Mouse (Mus musculus): ENCODE measurements around the gene Hmg20b. TPM values are rescaled to one million over a fixed set of nuclear protein-coding genes. Genes with fewer than 3 reads are reported as not detected.

The Hmg20b gene
- polyA plus RNA-seq, 1 experiment from 2014 or later, result 130 TPM

DNA sequence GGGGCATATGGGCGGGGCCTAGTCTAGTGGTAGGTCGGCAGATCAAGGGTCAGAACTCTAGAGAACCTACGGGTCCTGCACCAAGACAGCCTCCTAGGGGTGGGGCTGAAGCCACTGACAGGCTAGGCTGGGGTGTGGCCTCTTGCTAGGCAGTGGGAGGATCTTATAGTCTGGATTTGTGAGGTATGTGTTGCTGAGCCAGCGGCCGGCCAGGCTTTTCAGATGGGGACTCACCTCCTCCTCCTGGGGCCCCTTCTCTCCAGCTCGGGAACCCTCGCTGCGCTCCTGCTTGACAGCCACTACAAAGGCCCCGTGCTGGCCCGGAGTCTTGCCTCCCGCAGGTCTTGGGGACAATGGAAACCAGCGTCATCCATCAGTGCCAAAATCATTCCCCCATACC, 1.1 kb downstream of the Hmg20b start:
- Histone ChIP-seq H3K27me3 (peaks cover 29% of the 10 kb centered on the region), H3K4me2 (replicated peaks) (peak overlapping the region; percentile 90), H3K9ac (peak overlapping the region; percentile 91), H3K4me3 (peak overlapping the region; percentile 94), H3K36me3 (peaks cover 22% of the 10 kb centered on the region), H3K27ac (peak overlapping the region; percentile 54; the same call in 1 of the 2 replicates), H3K4me1 (peaks cover 24% of the 10 kb centered on the region), H3K9me3 (no peaks in the 10 kb centered on the region)
- no peak for ATAC-seq (ENCODE audit: insufficient number of reproducible peaks, insufficient read depth, low FRiP score, low TSS enrichment)
- WGBS, result 4% methylated on average over 11 of the region's 12 CpGs

DNA sequence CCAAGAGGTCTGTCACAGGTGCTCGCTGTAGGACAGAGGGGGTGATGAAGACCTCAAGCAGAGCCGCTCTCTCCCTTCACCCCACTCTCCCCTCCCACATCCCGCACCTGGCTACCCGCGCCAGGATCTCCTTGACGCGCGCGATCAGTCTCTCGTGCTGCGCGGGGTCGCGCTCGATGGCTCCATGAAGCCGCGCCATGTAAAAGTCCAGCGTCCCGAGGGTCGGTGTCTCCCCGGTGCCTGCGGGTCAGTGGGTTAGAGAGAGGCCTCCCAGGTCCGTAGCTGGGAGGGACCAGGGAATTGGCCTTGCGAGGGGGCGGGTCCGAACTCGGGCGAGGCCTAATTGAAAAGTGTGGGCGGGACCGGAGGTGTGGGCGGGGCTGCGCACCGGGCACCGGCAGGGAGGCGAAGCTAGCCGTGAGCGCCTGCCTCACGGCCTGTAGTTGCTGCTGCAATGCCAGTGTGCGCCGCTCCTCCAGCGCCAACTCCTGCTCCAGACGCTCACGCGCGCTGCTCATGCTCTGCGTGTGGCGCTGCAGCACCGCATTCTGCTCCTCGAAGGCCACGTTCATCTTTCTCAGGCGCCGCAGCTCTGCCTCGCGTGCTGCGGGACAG, 3.7 kb downstream of the Hmg20b start:
- H3K9me3 ChIP-seq, result no peaks in the 10 kb centered on the region
- no peak for ATAC-seq (ENCODE audit: insufficient number of reproducible peaks, insufficient read depth, low FRiP score, low TSS enrichment)
- peak overlapping the region; percentile 28; the same call in 1 of the 2 replicates for H3K9ac ChIP-seq
- WGBS, result 9% methylated on average over 55 of the region's 55 CpGs
- peak overlapping the region; percentile 20 for H3K4me3 ChIP-seq
- H3K4me2 ChIP-seq (replicated peaks), result peak overlapping the region; percentile 52
- H3K4me1 ChIP-seq, result peaks cover 27% of the 10 kb centered on the region
- peaks cover 22% of the 10 kb centered on the region for H3K36me3 ChIP-seq
- H3K27me3 ChIP-seq, result peaks cover 54% of the 10 kb centered on the region
- no peak overlapping the region for H3K27ac ChIP-seq

DNA sequence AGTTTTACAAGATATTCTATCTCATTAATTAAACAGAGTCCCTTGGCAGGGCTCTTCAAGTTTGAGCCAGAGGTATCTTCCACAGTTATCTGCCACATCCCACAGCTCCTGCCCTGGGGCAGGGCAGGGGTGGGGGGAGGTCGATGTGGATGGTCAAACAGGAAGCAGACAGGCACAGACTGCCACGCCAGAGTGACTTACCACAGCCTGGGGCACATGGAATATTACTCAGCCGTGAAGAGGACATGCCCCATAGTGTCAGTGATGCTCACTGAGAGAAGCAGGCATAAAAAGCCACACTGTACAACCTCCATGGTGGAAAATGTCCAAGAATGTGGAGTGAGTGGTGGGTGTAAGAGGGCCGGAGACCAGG, 5.1 kb downstream of the Hmg20b start:
- Histone ChIP-seq H3K9me3 (no peaks in the 10 kb centered on the region), H3K4me2 (replicated peaks) (no peak overlapping the region), H3K4me3 (no peak overlapping the region), H3K9ac (no peak overlapping the region), H3K4me1 (peaks cover 27% of the 10 kb centered on the region), H3K27me3 (peaks cover 67% of the 10 kb centered on the region), H3K27ac (no peak overlapping the region), H3K36me3 (peaks cover 22% of the 10 kb centered on the region)
- no peak for ATAC-seq (ENCODE audit: insufficient number of reproducible peaks, insufficient read depth, low FRiP score, low TSS enrichment)
- 77% methylated on average over 4 of the region's 4 CpGs for WGBS

DNA sequence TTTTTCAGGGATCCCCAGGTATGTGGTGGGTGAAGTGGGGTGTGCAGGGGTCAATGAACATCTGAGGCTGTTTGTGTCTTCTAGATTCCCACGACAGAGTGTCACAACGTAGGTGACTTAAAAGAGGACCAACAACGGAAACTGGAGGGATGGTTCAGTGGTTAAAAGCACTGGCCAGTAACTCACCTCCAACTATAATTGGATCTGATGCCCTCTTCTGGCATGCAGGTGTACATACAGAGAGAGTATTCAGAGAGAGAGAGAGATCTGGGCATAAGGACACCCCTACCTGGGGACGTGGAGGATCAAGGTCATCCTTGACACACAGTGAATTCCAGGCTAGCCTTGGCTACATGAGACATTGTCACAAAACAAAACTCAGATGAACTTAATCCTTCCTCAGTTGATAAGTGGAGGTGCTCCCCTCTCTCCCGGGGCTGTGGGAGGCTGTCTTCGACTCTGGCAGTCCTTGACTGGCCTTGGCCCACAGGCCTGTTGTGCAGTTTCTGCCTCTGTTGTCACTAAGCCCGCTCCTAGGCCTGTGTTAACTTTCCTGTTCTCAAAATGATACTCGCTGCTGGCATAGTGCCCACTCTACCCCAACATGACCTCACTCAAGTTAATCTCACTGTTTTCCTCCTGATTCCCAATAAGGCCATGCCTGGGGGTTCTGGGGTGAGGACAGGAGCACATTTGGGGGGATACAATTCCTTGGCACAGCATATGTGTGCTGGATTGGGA, 5.7 kb downstream of the Hmg20b start:
- ATAC-seq (ENCODE audit: insufficient number of reproducible peaks, insufficient read depth, low FRiP score, low TSS enrichment), result no peak
- H3K27ac ChIP-seq, result no peak overlapping the region
- peaks cover 68% of the 10 kb centered on the region for H3K27me3 ChIP-seq
- peaks cover 25% of the 10 kb centered on the region for H3K4me1 ChIP-seq
- no peak overlapping the region for H3K4me3 ChIP-seq
- no peak overlapping the region for H3K4me2 ChIP-seq (replicated peaks)
- 54% methylated on average over 8 of the region's 8 CpGs for WGBS
- no peaks in the 10 kb centered on the region for H3K9me3 ChIP-seq
- no peak overlapping the region for H3K9ac ChIP-seq
- peaks cover 22% of the 10 kb centered on the region for H3K36me3 ChIP-seq

DNA sequence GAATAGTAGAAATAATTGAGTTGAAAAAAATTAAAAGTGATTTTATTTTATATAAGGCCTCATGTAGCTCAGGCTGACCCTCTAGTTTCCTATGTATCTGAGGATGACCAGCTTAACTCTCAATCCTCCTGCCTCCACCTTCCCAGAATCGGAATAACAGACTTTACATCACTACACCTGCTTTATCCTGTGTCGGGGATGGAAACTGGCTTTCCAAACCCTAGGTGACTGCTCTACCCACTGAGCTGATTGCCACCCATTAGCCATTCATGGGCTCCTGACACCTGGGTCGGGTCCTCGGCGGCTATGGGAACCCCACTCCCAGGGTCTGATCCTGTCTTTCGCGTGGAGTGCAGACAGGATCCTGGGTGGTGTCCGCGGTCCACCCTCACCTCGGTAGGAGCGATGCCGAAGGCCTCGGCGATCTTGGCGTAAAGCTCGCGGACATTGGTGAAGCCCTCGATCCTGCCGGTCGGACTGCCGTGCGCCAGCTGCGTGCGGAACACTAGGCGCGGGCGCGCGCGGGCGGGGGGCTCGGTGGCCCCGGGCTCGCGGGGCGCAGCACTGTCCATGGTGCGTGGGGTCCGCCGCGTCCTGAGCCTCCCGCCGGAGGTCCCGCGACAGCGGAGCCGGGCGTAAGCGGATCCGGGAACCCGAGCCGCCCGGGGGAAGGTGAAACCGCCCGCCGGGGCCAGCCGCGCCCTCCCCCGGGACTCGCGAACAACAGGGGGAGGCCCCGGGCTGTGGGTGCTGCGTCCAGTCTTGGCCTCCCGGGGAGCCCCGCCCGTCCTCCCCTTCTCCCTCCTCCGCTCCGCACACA, 7.4 kb downstream of the Hmg20b start, which contains the start of gene Gipc3:
Gipc3 (minus strand) TSS at position 581 of the 820 bp plus-strand sequence.
- Histone ChIP-seq H3K9ac (peak within 1 kb of the TSS; percentile 47), H3K27ac (no peak within 1 kb of the TSS), H3K27me3 (peaks cover 73% of the 10 kb centered on the region), H3K9me3 (no peaks in the 10 kb centered on the region), H3K4me2 (replicated peaks) (peak within 1 kb of the TSS; percentile 59), H3K4me1 (peaks cover 15% of the 10 kb centered on the region), H3K36me3 (peaks cover 13% of the 10 kb centered on the region), H3K4me3 (peak within 1 kb of the TSS; percentile 37)
- no peak for ATAC-seq (ENCODE audit: insufficient number of reproducible peaks, insufficient read depth, low FRiP score, low TSS enrichment)
- WGBS, result 7% methylated on average over 55 of the region's 67 CpGs

DNA sequence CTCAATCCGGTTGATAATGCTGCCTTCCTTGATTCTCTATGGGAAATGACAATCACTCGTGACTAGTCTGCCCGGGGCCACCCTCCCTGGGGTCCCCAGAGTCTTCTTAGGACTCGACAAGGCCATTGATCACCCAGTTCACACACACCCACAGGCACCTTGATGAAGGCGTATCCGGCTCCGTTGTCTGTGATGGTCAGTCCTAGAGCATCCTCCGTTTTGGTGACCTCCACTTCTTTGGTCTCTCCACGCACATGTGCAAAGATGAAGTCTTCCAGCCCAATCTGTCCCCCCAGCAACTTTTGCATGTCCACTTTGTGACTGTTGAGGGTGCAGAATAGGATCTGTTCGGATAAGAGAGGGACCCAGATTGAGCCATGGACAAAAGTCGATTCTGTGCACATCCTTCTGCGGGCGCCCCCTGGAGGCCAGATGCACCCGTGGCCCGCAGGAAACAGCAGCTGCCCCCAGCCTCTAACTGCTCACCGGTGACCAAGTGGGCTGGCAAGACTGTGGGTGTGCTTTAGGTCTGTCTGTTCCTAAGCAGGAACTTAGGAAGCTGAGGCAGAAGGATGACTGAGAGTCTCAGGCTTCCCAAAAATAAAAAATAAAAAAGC, 8.8 kb downstream of the Hmg20b start:
- no peak overlapping the region for H3K4me3 ChIP-seq
- H3K9me3 ChIP-seq, result no peaks in the 10 kb centered on the region
- no peak overlapping the region for H3K9ac ChIP-seq
- WGBS, result 29% methylated on average over 16 of the region's 16 CpGs
- no peak overlapping the region for H3K27ac ChIP-seq
- peaks cover 73% of the 10 kb centered on the region for H3K27me3 ChIP-seq
- H3K36me3 ChIP-seq, result peaks cover 7% of the 10 kb centered on the region; the same call in 1 of the 2 replicates
- H3K4me2 ChIP-seq (replicated peaks), result no peak overlapping the region
- ATAC-seq (ENCODE audit: insufficient number of reproducible peaks, insufficient read depth, low FRiP score, low TSS enrichment), result no peak
- H3K4me1 ChIP-seq, result peaks cover 5% of the 10 kb centered on the region

DNA sequence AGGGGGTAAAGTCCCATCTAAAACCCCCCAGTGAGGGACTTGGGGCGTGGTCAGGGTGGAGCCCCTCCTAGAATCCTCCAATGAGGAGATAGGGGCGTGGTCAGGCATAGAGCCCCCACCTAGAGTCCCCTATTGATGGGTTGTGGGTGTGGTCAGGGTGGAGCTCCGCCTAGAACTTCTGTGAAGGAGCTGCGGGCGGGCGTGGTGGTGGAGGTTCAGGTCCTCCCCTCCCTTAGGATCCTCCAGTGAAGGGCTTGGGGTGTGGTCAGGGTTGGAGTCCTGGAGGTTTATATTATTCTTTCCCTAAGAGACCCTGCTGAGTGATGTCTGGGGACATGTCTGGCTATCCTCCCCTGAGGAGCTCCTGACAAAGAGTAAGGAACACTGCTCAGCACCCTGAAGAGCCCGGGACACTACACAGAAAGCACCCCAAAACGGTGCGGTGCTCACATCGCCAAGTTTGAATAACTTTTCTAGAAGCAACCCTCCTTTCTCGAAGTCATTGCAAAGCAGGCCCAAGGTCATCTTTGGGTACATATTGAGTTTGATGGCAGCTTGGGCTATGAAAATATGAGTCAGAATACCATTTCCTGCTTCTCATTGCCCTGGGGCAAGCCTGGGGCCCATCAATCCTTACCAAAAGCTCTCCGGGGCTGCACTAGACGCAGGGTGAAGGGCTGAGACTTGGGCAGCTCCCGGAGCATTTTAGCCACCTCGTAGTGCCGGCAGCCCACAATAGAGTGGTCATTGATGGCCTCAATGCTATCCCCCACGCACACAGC, 9.5 kb downstream of the Hmg20b start:
- WGBS, result 35% methylated on average over 17 of the region's 17 CpGs
- Histone ChIP-seq H3K27ac (no peak overlapping the region), H3K4me1 (peaks cover 9% of the 10 kb centered on the region; the same call in 1 of the 2 replicates), H3K27me3 (peaks cover 71% of the 10 kb centered on the region), H3K9ac (no peak overlapping the region), H3K4me2 (replicated peaks) (no peak overlapping the region), H3K36me3 (peaks cover 7% of the 10 kb centered on the region; the same call in 1 of the 2 replicates), H3K9me3 (no peaks in the 10 kb centered on the region), H3K4me3 (no peak overlapping the region)
- ATAC-seq (ENCODE audit: insufficient number of reproducible peaks, insufficient read depth, low FRiP score, low TSS enrichment), result no peak

DNA sequence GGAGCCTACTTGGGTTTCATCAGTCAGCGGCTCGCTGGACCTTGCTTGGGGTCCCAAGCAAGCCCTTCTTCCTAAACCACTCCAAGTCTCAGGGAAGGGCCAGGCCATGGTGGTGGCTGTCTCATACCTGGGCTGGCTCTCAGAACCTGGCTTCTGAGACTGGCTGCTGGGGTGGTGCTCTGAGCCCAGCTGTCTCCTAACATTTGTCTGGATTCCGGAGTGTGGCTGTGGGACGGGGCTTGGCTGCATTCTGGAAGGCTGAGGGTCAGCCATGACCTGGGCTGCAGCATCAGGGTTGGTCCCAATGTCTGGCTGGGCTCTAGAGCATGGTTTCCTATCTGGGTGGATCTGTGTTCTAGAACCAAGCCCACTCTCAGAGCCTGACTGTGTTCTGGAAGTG, 13.7 kb downstream of the Hmg20b start:
- ATAC-seq (ENCODE audit: insufficient number of reproducible peaks, insufficient read depth, low FRiP score, low TSS enrichment), result no peak
- Histone ChIP-seq H3K4me3 (no peak overlapping the region), H3K27ac (no peak overlapping the region), H3K9ac (no peak overlapping the region), H3K4me2 (replicated peaks) (no peak overlapping the region), H3K27me3 (peaks cover 62% of the 10 kb centered on the region), H3K9me3 (no peaks in the 10 kb centered on the region), H3K36me3 (no peaks in the 10 kb centered on the region), H3K4me1 (peaks cover 18% of the 10 kb centered on the region; the same call in 1 of the 2 replicates)
- WGBS, result 95% methylated on average over 4 of the region's 4 CpGs

DNA sequence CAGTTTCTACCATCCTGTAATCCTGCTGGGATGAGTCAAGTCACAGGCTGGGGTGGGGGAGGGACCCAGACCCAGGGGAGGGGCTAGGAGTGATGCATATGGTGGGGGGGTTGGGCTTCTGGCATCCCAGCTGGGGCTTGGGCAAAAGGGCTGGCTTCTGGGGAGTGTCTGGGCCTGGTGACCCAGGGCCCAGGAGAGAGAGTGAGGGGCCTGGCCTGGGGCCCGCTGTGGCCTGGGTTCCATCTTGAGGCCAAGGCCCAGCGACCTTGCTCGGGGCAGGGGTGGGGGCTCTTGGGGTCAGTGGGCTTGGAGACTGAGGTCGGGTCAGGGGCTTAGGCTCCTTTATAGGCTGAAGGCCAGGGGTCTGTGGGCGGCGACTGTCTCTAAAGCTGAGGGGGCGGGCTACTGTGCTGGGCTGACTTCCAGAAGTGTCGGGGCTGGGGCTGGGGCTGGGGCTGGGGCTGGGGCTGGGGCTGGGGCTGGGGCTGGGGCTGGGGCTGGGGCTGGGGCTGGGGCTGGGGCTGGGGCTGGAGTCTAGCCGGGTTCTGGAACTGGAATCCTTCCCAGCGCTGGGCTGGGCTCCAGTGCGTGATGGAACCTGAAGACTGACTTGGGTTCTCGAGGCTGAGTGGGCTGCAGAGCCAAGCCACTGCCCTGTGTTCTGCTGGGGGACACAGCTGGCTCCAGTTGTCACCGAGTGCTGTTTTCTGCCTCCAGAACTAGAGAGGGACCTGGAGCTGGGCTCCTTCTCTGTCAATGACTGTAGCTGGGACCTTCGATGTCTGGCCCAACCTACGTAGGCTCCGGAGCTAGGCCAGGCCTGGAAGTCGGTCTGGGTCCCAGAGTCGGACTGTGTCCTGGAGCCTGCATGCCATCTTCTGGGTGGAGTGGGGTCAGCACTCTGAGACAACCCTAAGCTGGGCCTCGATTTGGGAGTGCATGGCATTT, 14.6 kb downstream of the Hmg20b start:
- Histone ChIP-seq H3K4me2 (replicated peaks) (peak overlapping the region; percentile 13; the same call in 1 of the 2 replicates), H3K36me3 (no peaks in the 10 kb centered on the region), H3K4me3 (no peak overlapping the region), H3K27ac (peak overlapping the region; percentile 50), H3K27me3 (peaks cover 56% of the 10 kb centered on the region), H3K4me1 (peaks cover 18% of the 10 kb centered on the region; the same call in 1 of the 2 replicates), H3K9ac (peak overlapping the region; percentile 36; the same call in 1 of the 2 replicates), H3K9me3 (no peaks in the 10 kb centered on the region)
- ATAC-seq (ENCODE audit: insufficient number of reproducible peaks, insufficient read depth, low FRiP score, low TSS enrichment), result peak; percentile 47; the same call in 1 of the 2 replicates
- 40% methylated on average over 19 of the region's 19 CpGs for WGBS

DNA sequence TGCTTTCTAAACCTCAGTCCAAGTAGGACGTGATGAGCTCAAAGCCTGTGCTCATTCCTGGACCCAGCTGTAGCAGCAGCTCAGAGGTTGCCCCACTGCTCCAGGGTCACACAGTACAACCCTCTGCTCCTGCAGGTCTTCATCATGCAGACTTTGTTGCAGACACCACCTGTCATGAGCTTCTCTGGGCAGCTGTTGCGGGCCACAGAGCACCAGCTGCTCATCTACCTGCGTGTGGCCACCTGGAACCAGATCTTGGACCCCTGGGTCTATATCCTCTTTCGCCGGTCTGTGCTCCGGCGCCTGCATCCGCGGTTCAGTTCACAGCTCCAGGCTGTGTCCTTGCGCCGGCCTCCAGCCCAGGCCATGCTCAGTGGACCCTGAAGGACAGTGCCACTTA, 16.0 kb downstream of the Hmg20b start:
- Histone ChIP-seq H3K27ac (no peak overlapping the region), H3K4me1 (peaks cover 21% of the 10 kb centered on the region), H3K36me3 (no peaks in the 10 kb centered on the region), H3K9me3 (no peaks in the 10 kb centered on the region), H3K4me3 (no peak overlapping the region), H3K27me3 (peaks cover 49% of the 10 kb centered on the region), H3K4me2 (replicated peaks) (no peak overlapping the region), H3K9ac (no peak overlapping the region; the same call in 1 of the 2 replicates)
- ATAC-seq (ENCODE audit: insufficient number of reproducible peaks, insufficient read depth, low FRiP score, low TSS enrichment), result no peak
- WGBS, result 63% methylated on average over 11 of the region's 11 CpGs
